Mouse (Mus musculus) MEL (cell line): Measurements from ENCODE around the gene Tmem198.

ENCODE experiments used
- CHD1 ChIP-seq: IDR thresholded peaks from 2 replicates; pipeline ENCODE4 v1.6.1; 2012; ENCODE audit warnings: low read depth, mild to moderate bottlenecking, inconsistent platforms, low read length, improper control_type of control experiment
- CTCF ChIP-seq, 3 experiments: IDR thresholded peaks in 2 of 3; conservative IDR thresholded peaks in 1 of 3; 2 replicates each; pipeline ENCODE4 v1.5.1; 2011 to 2012; ENCODE audit warnings: low read length in 3 of 3, low read depth in 2 of 3, mild to moderate bottlenecking in 2 of 3, improper control_type of control experiment in 1 of 3, inconsistent platforms in 1 of 3, mixed read lengths in 1 of 3, moderate library complexity in 1 of 3; ENCODE audit not compliant: control insufficient read depth in 1 of 3, insufficient read depth in 1 of 3, poor library complexity in 1 of 3, severe bottlenecking in 1 of 3
- ELF1 ChIP-seq: IDR thresholded peaks from 2 replicates; pipeline ENCODE4 v1.6.1; 2014; ENCODE audit warnings: low read depth, mild to moderate bottlenecking, inconsistent platforms, low read length, improper control_type of control experiment, moderate library complexity
- JUND ChIP-seq: IDR thresholded peaks from 2 replicates; pipeline ENCODE4 v1.6.1; 2011; ENCODE audit warnings: low read depth, mild to moderate bottlenecking, improper control_type of control experiment, low read length
- MYC ChIP-seq: IDR thresholded peaks from 2 replicates; pipeline ENCODE4 v1.6.1; 2011; ENCODE audit warnings: low read depth, mild to moderate bottlenecking, low read length, improper control_type of control experiment, moderate library complexity
- POLR2AphosphoS5 ChIP-seq: IDR thresholded peaks from 2 replicates; pipeline ENCODE4 v1.6.1; 2012; ENCODE audit warnings: low read depth, borderline replicate concordance, mild to moderate bottlenecking, inconsistent platforms, low read length, moderate library complexity, mixed read lengths
- UBTF ChIP-seq: IDR thresholded peaks from 2 replicates; pipeline ENCODE4 v1.6.1; 2012; ENCODE audit warnings: low read depth, mild to moderate bottlenecking, inconsistent platforms, low read length, improper control_type of control experiment, moderate library complexity, borderline replicate concordance; ENCODE audit not compliant: insufficient read depth

GRCm38 (mm10) chr1:75492579-75493170, 13.3 kb downstream of the Tmem198 start:
- no peak for TF ChIP-seq MYC
- TF ChIP-seq CTCF (IDR thresholded peaks at IDR 0.05 in 2 of 3, conservative IDR thresholded peaks at IDR 0.05 in 1 of 3; ENCODE audit: control insufficient read depth in 1 of 3, insufficient read depth in 1 of 3, low read depth in 2 of 3, low read length in 3 of 3, poor library complexity in 1 of 3, severe bottlenecking in 1 of 3): no peak
- TF ChIP-seq CHD1: no peak
- TF ChIP-seq UBTF: no peak
- TF ChIP-seq POLR2AphosphoS5: no peak
- no peak for TF ChIP-seq ELF1
- TF ChIP-seq JUND: no peak
